Mouse (Mus musculus) embryonic facial prominence, embryonic 14.5 days (tissue): ENCODE measurements around the gene Reg3a. TPM values are rescaled to one million over a fixed set of nuclear protein-coding genes. Genes with fewer than 3 reads are reported as not detected.
A peak's percentile ranks its signal among the peaks of the same experiment; 100 is the strongest.
"Not testable (repeated sequence)": the region's sequence is repeated elsewhere in the genome, so short reads cannot be mapped to it uniquely, and the experiment has no call there.

Experiments
- ATAC-seq: fragments of 200-750 bp; cut with Nextera tagmentation; 2 replicates; pipeline ENCODE4 v1.8.0; 2017; ENCODE audit warnings: low read depth, moderate number of reproducible peaks, moderate TSS enrichment
- DNase-seq: peaks from one replicate; pipeline ENCODE4 v3.0.0-alpha.2; 2015; ENCODE audit warnings: low spot score
- H3K27ac ChIP-seq: fragments of 300-500 bp; sonication (generic); replicated peaks from 2 replicates; pipeline ENCODE4 v1.5.1; 2014; ENCODE audit warnings: low read depth, mild to moderate bottlenecking, low read length, moderate library complexity
- H3K27me3 ChIP-seq: fragments of 300-500 bp; sonication (generic); replicated peaks from 2 replicates; pipeline ENCODE4 v1.6.1; 2014; ENCODE audit warnings: low read length; ENCODE audit not compliant: control insufficient read depth, insufficient read depth
- H3K36me3 ChIP-seq: fragments of 300-500 bp; sonication (generic); 2 replicates; pipeline ENCODE4 v1.6.1; 2014; ENCODE audit warnings: low read length, mixed read lengths; ENCODE audit not compliant: control insufficient read depth, insufficient read depth
- H3K4me1 ChIP-seq: fragments of 300-500 bp; sonication (generic); 2 replicates; pipeline ENCODE4 v1.6.1; 2014; ENCODE audit warnings: antibody characterized with exemption, low read length; ENCODE audit not compliant: control insufficient read depth, insufficient read depth
- H3K4me2 ChIP-seq: fragments of 300-500 bp; sonication (generic); 2 replicates; pipeline ENCODE4 v1.6.1; 2014; ENCODE audit warnings: low read depth, mild to moderate bottlenecking, low read length, moderate library complexity, mixed read lengths
- H3K4me3 ChIP-seq: fragments of 300-500 bp; sonication (generic); 2 replicates; pipeline ENCODE4 v1.5.1; 2014; ENCODE audit warnings: low read depth, mild to moderate bottlenecking, low read length
- H3K9ac ChIP-seq: fragments of 300-500 bp; sonication (generic); 2 replicates; pipeline ENCODE4 v1.6.1; 2014; ENCODE audit warnings: low read depth, mild to moderate bottlenecking, low read length, moderate library complexity, mixed read lengths
- H3K9me3 ChIP-seq: fragments of 300-500 bp; sonication (generic); 2 replicates; pipeline ENCODE4 v1.6.1; 2016; ENCODE audit warnings: low read length; ENCODE audit not compliant: control insufficient read depth
- WGBS: fragments of 180-500 bp; shearing (Covaris S2); extraction: QIAGEN DNeasy Blood & Tissue Kit; methylation state at CpG from one replicate; pipeline ENCODE4 v1.1.7; 2014; 5-methylcytosine and 5-hydroxymethylcytosine counted together
- polyA plus RNA-seq: library from polyadenylated mRNA; unstranded; fragments of >200 nt; fragmentation: Nextera tagmentation; extraction: Ambion mirVana; gene quantifications from 2 replicates; pipeline ENCODE4 v1.2.1, GENCODE M21; 2014

The Reg3a gene
- not detected in 2 replicates for polyA plus RNA-seq

DNA sequence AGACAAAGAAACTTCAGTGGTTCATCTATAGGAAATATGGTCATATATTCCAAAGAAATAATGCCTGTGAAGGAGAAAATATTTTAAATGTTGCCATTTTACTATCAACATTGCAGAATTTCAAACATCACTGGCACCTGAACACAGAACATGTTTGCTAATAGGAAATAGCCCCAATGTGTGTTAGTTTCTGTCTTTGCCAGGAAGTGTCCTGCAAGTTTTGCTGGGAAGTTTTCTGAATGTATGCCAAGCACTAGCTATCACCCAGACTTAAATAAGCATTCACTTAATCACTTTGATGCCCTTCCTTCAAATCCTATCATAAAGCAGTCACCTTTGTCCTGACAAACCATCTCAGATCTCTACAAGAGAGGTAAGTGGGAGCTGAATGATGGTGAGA, at the start of gene Reg3a:
TSS of gene Reg3a (plus strand) at position 301 of the 400 bp plus-strand sequence.
- Histone ChIP-seq H3K9ac (no peak within 1 kb of the TSS), H3K27me3 (no peaks in the 10 kb centered on the region), H3K9me3 (no peaks in the 10 kb centered on the region), H3K36me3 (no peaks in the 10 kb centered on the region), H3K4me2 (no peak within 1 kb of the TSS), H3K4me1 (no peaks in the 10 kb centered on the region), H3K27ac (no peak within 1 kb of the TSS), H3K4me3 (no peak within 1 kb of the TSS)
- ATAC-seq, result no peak
- no peak for DNase-seq

- Histone ChIP-seq H3K36me3 (no peaks in the 10 kb centered on the region), H3K9ac (no peak overlapping the region), H3K27me3 (no peaks in the 10 kb centered on the region), H3K4me3 (no peak overlapping the region), H3K9me3 (no peaks in the 10 kb centered on the region), H3K4me1 (no peaks in the 10 kb centered on the region), H3K27ac (no peak overlapping the region), H3K4me2 (no peak overlapping the region)
- no peak for ATAC-seq
- 30% methylated on average over 7 of the region's 7 CpGs for WGBS
- peak; percentile 49 for DNase-seq
These were observed 48.5 kb upstream of the Reg3a start for GRCm38 (mm10) chr6:78331919-78332569.

GRCm38 (mm10) chr6:78340296-78340695, 40.2 kb upstream of the Reg3a start:
- Histone ChIP-seq H3K4me2 (no peak overlapping the region), H3K4me3 (no peak overlapping the region), H3K9ac (no peak overlapping the region), H3K27ac (no peak overlapping the region), H3K9me3 (no peaks in the 10 kb centered on the region), H3K36me3 (no peaks in the 10 kb centered on the region), H3K4me1 (no peaks in the 10 kb centered on the region), H3K27me3 (no peaks in the 10 kb centered on the region)
- ATAC-seq, result no peak
- no peak for DNase-seq

GRCm38 (mm10) chr6:78341689-78342088, 38.8 kb upstream of the Reg3a start:
- no peak for ATAC-seq
- H3K4me2 ChIP-seq, result no peak overlapping the region
- no peaks in the 10 kb centered on the region for H3K36me3 ChIP-seq
- H3K9me3 ChIP-seq, result no peaks in the 10 kb centered on the region
- H3K27ac ChIP-seq, result no peak overlapping the region
- no peaks in the 10 kb centered on the region for H3K27me3 ChIP-seq
- no peak for DNase-seq
- H3K4me3 ChIP-seq, result no peak overlapping the region
- no peaks in the 10 kb centered on the region for H3K4me1 ChIP-seq
- 76% methylated on average over 2 of the region's 2 CpGs for WGBS
- no peak overlapping the region for H3K9ac ChIP-seq

DNA sequence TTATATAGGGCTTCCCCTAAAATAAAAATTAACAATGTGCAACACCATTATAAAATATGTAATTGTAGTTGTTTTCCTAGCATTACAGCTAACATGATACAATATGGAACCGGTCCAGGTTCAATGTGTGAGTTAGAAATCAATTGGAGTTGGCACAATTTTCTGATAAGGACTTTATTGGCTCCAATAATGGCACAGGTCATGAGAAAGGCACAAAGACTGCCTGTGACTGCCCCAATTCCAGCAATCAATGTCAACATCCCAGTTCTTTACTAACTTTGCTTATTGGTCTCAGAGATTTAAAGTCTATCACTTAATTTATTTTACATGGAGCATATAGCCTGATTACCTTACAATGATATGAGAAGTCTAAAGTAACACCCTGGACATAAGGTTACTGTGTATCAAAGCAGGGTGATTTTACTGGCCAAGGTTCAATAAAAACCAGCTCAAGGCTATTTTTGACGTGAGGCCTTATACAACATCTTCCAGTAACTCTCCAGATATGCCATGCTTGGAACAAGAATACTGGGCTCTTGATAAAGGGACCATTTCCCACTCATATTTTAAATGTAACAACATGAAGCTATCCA, 18.4 kb upstream of the Reg3a start:
- no peaks in the 10 kb centered on the region for H3K36me3 ChIP-seq
- H3K4me1 ChIP-seq, result no peaks in the 10 kb centered on the region
- no peaks in the 10 kb centered on the region for H3K9me3 ChIP-seq

GRCm38 (mm10) chr6:78370357-78370756, 10.2 kb upstream of the Reg3a start, which contains the start of gene Reg3b:
Gene Reg3b (plus strand): TSS chr6:78370657.
- H3K4me2 ChIP-seq, result no peak within 1 kb of the TSS
- ATAC-seq (no peak), DNase-seq (no peak)
- 88% methylated on average over 2 of the region's 2 CpGs for WGBS
- H3K4me1 ChIP-seq, result no peaks in the 10 kb centered on the region
- no peaks in the 10 kb centered on the region for H3K27me3 ChIP-seq
- H3K4me3 ChIP-seq, result no peak within 1 kb of the TSS
- H3K36me3 ChIP-seq, result no peaks in the 10 kb centered on the region
- no peak within 1 kb of the TSS for H3K27ac ChIP-seq
- H3K9ac ChIP-seq, result no peak within 1 kb of the TSS
- H3K9me3 ChIP-seq, result 0 out of 2 replicates have a peak, but pooled peaks cover 4% of the 10 kb centered on the region

More for the DNA sequence above, 18.4 kb upstream of the Reg3a start:
- 60% methylated on average over 2 of the region's 2 CpGs for WGBS
- Histone ChIP-seq H3K27me3 (no peaks in the 10 kb centered on the region), H3K27ac (no peak overlapping the region), H3K4me3 (no peak overlapping the region), H3K4me2 (no peak overlapping the region), H3K9ac (no peak overlapping the region)
- ATAC-seq, result no peak
- DNase-seq, result no peak

- Histone ChIP-seq H3K4me2 (no peak within 1 kb of the TSS), H3K27me3 (no peaks in the 10 kb centered on the region), H3K9me3 (no peaks in the 10 kb centered on the region), H3K27ac (no peak within 1 kb of the TSS), H3K36me3 (no peaks in the 10 kb centered on the region), H3K4me1 (no peaks in the 10 kb centered on the region), H3K4me3 (no peak within 1 kb of the TSS), H3K9ac (no peak within 1 kb of the TSS)
- no peak for DNase-seq
- no peak for ATAC-seq
- 67% methylated on average over 2 of the region's 2 CpGs for WGBS
These were observed 1.7 kb upstream of the Reg3a start, which contains the start of gene Reg3d for GRCm38 (mm10) chr6:78378765-78379164. Gene Reg3d (minus strand): TSS chr6:78378865.

- H3K4me2 ChIP-seq, result no peak overlapping the region
- no peaks in the 10 kb centered on the region for H3K36me3 ChIP-seq
- DNase-seq (no peak), ATAC-seq (no peak)
- no peak overlapping the region for H3K9ac ChIP-seq
- no peak overlapping the region for H3K4me3 ChIP-seq
- no peaks in the 10 kb centered on the region for H3K9me3 ChIP-seq
- H3K4me1 ChIP-seq, result no peaks in the 10 kb centered on the region
- 71% methylated on average over 3 of the region's 3 CpGs for WGBS
- H3K27me3 ChIP-seq, result no peaks in the 10 kb centered on the region
- H3K27ac ChIP-seq, result no peak overlapping the region
These were observed 5.1 kb downstream of the Reg3a start for GRCm38 (mm10) chr6:78385609-78386008.

DNA sequence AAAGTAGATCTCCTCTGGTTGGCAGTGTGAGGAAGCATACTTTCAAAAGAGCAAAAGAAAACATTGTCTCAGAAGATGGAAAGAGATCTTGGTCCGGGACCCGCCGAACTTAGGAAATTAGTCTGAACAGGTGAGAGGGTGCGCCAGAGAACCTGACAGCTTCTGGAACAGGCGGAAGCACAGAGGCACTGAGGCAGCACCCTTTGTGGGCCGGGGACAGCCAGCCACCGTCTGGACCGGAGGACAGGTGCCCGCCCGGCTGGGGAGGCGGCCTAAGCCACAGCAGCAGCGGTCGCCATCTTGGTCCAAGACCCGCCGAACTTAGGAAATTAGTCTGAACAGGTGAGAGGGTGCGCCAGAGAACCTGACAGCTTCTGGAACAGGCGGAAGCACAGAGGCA, 14.8 kb downstream of the Reg3a start, which contains the start of gene Reg2:
TSS of gene Reg2 (plus strand) at position 301 of the 400 bp plus-strand sequence.
- not testable (repeated sequence) for H3K27me3 ChIP-seq, H3K36me3 ChIP-seq, ATAC-seq, H3K4me1 ChIP-seq, H3K4me3 ChIP-seq, H3K4me2 ChIP-seq, H3K27ac ChIP-seq, H3K9me3 ChIP-seq, DNase-seq, H3K9ac ChIP-seq
- WGBS, result 87% methylated on average over 4 of the region's 17 CpGs
